ENCODE assay signal across 8 mouse cellular contexts in the genomic region with DNA sequence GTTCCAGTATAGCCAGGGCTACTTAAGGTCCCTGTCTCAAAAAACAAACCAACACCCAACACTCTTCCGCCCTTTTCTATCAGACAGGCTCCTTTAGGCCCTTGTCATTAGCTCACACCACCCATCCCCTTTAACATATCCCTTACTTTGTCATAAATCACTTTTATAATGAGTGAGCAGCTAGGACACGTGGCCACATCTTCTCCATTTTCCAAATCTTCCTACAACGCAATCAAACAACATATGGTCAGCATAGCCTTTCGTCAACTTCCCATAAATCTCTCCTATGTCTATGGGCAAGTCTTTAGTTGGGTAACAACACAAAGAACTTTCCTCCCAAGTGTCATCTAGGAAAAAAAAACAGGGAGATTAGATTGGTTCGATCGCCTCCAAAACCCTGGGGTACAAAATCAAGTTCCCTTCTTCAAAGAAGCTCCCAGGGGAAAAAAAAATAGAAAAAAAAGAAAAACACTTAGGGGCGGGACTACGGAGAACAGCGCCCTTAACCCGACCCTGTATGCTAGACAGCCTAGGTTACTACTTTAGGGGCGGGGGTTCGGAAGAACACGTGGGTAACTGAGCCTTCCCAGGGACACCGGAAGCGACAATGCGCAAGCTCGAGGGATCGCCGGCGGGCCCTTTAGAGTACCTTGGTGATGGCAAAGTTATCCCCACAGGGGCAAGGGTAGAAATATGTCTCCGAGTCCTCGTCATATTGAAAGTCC. TPM values are rescaled to one million over a fixed set of nuclear protein-coding genes. Genes with fewer than 3 reads are reported as not detected.
A peak's percentile ranks its signal among the peaks of the same experiment; 100 is the strongest.
DNase-seq lines count a peak whose midpoint lies in the region; ATAC-seq and TF ChIP-seq lines count a peak whose summit lies in the region.

A gene (plus strand): TSS at position 614 of the 725 bp plus-strand sequence.

- H3K27ac ChIP-seq in cortical plate, adult 2 months (ENCODE audit: insufficient read depth, low read length) = peak within 1 kb of the TSS; percentile 53

- no peak for DNase-seq in heart, adult 18-20 months
- DNase-seq in heart, adult 9 months (ENCODE audit: low spot score in 2 of 2) = no peak
- no peak for DNase-seq in heart, adult 8-10 months (ENCODE audit: low spot score)
- no peak for DNase-seq in layer of hippocampus, postnatal 14 days (ENCODE audit: low spot score in 2 of 2)
- no peak for DNase-seq in urinary bladder, postnatal 36 days (ENCODE audit: low spot score in 2 of 2)

- peak within 1 kb of the TSS; percentile 84 for H3K4me3 ChIP-seq in E14TG2a.4 (replicated peaks; ENCODE audit: low read length)
- H3K4me3 ChIP-seq in cortical plate, adult 2 months (ENCODE audit: insufficient read depth, low read length) = peak within 1 kb of the TSS; percentile 48

- peaks cover 47% of the 10 kb centered on the region for H3K36me3 ChIP-seq in E14TG2a.4 (ENCODE audit: insufficient read depth, low read length)

- no peak for TF ChIP-seq POLR2A in cortical plate, adult 2 months (IDR thresholded peaks at IDR 0.05; ENCODE audit: extremely low read depth, insufficient read depth, low read length)

- peaks cover 59% of the 10 kb centered on the region for H3K4me1 ChIP-seq in E14TG2a.4 (replicated peaks; ENCODE audit: low read depth, low read length)
- H3K4me1 ChIP-seq in cortical plate, adult 2 months (ENCODE audit: control insufficient read depth, insufficient read depth, low read length) = peaks cover 3% of the 10 kb centered on the region; the same call in 1 of the 2 replicates

- no peaks in the 10 kb centered on the region for H3K27me3 ChIP-seq in E14TG2a.4 (ENCODE audit: insufficient read depth, low read length)

- peak; percentile 86 for ATAC-seq in megakaryocyte progenitor cell, adult 5-6 weeks (replicated peaks; ENCODE audit: poor library complexity)

- no peak for TF ChIP-seq CTCF in E14TG2a.4 (conservative IDR thresholded peaks at IDR 0.05; ENCODE audit: low read length)
- no peak for TF ChIP-seq CTCF in cortical plate, adult 2 months (IDR thresholded peaks at IDR 0.05; ENCODE audit: extremely low read depth, insufficient read depth, low read length)

- H3K9me3 ChIP-seq in E14TG2a.4 (ENCODE audit: low read length) = no peaks in the 10 kb centered on the region

RNA-seq across cellular contexts. Expression of the gene that starts here (rescaled TPM):
- total RNA-seq in heart, adult 18-20 months (2021) = 10 to 100 TPM; 53.0 to 54.7 TPM
- polyA plus RNA-seq in cortical plate, adult 2 months (2012; rRNA removed) = 20.5 and 21.1 TPM in 2 replicates
- 10 to 100 TPM; 52.2 to 73.4 (median 56.4) TPM for total RNA-seq in heart, adult 8-10 months (2022)
- total RNA-seq in layer of hippocampus, postnatal 14 days (2021) = 10 to 100 TPM; 16.5 to 16.7 TPM
- 8.3 and 14.9 TPM in 2 replicates for total RNA-seq in megakaryocyte progenitor cell, adult 5-6 weeks (2015)
- total RNA-seq in megakaryocyte progenitor cell, adult 5-6 weeks (2017) = 36.2 and 45.2 TPM in 2 replicates
